Mouse (Mus musculus): ENCODE measurements around the gene Trim38.
"Not testable (repeated sequence)": the region's sequence is repeated elsewhere in the genome, so short reads cannot be mapped to it uniquely, and the experiment has no call there.

Trim38 gene

DNA sequence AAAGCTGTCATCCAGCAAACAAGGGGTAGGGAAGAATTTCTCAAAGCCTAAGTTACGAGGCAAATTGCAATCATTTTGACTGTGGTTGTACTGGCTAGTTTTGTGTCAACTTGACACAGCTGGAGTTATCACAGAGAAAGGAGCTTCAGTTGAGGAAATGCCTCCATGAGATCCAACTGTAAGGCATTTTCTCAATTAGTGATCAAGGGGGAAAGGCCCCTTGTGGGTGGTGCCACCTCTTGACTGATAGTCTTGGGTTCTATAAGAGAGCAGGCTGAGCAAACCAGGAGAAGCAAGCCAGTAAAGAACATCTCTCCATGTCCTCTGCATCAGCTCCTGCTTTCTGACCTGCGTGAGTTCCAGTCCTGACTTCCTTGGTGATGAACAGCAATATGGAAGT lies at the start of gene Trim38:
Gene Trim38 (plus strand): TSS at position 301 of the 400 bp plus-strand sequence.
- DNase-seq (ENCODE audit: low read depth) = not testable (repeated sequence)

DNA sequence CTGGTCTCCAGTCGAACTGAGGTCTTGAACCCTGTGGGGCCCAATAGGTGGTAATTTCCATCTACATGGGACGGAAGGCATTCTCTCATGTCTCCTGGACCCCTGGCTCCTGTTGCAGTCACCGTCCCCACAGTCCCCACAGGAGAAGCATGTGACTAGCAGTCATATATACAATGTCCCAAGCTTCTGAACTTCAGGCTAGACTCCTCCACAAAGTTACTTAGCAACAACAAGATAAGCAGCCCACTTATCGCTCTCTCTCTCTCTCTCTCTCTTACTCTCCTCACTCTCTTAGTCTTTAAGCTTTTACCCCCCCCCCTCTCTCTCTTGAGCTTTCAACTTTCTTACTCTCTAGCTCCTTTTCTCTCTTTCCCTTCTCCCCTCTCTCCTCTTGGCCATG lies 45.5 kb upstream of the Trim38 start:
- DNase-seq (ENCODE audit: low read depth) = no peak

DNA sequence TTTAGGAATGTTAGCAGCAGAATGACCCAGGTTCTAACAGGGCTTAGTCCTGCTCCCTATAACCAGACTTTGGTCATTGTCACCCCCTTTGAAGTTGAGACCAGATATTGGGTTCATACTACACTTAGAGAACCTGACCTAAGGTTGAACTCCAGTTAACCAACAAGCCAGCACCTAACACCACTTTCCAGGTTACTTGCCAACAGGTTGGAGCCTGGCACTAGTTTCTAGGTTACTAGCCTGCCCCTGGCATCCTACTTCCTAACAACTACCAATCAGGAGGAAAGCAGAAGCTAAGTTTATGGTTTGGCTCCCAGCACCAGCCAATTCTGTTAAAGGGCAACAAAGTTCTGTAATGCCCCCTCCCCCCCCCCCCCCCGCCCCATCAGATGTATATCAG lies 44.5 kb upstream of the Trim38 start:
- no peak for DNase-seq (ENCODE audit: low read depth)

DNA sequence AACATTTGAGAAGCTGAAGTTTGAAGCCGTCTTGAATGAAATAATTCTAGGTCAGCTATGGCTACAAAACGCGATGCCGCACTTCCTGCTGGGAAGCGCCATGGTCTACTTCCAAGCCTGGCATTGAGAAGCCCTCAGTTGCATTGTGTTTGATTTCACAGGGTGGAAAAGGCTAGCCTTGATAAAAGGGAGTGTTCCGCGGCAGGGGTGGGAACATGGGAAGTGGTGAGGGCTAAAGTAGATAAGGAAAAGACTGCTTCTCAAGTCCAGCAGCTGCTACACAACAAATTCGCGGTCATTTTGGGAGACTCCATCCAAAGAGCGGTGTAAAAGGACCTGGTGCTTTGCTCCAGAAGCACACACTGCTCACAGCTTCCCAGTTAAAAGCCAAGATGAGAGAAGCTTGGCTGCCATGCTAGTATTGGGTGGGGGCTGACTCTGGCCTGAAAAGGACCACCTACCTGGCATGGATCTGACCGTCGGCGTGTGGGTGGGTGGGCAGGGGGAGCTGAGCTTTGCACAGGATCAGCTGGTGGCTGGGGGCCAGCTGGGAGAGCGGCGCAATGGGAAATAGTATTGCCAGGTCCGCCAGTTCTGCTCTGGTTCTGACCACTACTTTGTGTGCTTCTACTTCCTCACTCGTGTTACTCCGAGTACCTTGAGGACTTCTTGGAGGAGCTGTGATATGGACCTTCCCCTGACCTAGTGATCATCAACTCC lies 41.1 kb upstream of the Trim38 start:
- no peak for DNase-seq (ENCODE audit: low read depth)

DNA sequence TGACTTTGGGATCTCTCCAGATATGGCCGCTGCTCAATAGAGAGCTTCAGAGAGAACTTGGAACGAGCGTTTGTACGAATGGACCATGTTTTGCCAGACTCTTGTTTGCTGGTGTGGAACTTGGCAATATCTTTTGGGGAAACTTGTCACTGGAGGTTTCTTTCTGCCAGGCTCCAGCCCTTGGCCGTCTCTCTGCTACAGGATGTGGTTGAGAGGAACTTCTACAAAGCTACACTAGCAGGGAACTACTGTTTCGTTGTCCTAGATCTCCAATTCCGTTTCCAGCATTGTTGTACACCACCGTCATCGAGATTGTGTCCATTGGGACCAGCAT lies 40.6 kb upstream of the Trim38 start:
- DNase-seq (ENCODE audit: low read depth) = no peak

DNA sequence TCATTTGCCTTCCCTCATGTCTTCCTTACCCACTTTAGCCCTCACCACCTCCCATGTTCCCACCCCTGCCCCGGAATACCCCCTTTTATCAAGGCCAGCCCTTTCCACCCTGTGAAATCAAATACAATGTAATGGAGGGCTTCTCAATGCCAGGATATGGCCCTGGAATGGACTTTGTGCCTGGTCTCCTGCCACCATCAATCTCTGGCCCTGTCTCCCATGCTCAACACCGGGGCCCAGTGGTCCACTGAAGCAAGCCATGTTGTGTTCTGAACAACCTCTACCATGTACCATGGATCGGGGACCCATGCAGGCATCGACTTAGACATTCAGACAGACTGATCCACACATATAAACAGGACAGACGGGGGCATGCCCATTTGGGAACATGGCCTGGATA lies 40.0 kb upstream of the Trim38 start:
- no peak for DNase-seq (ENCODE audit: low read depth)

DNA sequence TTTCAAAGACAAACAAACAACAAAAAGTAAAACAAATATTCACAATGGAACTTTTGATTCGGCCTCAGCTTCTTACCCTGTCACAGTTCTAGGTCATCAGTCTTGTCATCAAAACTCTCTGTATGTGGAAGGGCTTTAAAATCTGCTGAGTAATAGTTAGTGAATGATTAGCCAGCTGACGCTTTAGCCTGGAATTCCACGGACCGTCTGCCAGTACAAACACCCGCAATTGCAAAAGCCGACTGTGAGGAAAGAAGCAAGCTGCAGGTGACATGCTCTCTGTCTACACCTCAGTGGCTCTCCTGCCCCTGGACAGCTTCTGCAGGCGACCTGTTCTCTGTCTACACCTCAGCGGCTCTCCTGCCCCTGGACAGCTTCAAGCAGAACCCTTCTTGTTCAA lies 39.2 kb upstream of the Trim38 start:
- DNase-seq (ENCODE audit: low read depth) = no peak

DNA sequence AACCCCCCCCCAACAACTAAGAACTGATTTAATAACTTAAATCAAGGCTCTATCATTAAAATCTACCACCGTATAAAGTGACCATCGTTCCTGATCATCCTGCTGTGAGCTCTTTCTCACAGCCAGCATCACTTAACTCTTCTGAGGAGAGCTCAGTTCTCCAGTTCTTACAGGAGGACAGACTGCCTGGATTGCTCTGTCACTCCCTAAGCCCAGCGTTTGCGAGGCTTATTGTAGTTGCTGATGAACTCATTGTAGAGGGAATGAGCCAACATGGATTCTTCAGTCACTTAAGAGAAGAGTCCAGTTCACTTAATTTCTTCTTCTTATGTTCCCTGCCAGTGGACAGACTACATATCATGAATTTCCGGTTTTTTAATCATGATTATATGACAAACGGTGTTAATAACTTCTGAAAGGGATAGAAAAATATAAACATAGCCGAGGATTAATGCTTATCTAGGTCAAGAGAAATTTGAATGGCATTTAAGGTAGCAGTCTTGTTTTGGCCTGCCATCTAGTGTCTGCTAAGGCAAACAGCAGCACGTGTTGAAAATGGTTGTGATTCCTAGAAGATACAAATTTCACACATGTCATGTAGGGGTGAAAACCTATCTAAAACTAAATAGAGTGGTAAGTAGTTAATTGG lies 37.4 kb upstream of the Trim38 start:
- no peak for DNase-seq (ENCODE audit: low read depth)

DNA sequence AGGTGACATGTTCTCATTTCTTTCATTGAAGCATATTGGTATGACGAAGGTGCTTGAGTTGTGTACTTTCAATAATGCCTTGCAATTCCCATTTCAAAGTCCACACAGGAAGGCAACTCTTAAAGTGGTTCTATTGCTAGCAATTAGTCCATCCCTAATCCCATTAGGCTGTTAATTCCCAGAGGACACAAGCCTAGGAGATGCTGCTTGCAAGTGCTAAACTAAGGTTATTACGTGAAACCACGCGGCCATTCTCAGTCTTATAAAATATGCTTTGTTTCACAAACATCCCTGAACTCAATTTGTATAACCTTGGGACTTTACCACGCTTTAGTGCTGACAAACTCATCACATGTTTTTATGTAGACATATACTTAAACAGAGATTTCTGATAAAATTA lies 32.6 kb upstream of the Trim38 start:
- no peak for DNase-seq (ENCODE audit: low read depth)

DNA sequence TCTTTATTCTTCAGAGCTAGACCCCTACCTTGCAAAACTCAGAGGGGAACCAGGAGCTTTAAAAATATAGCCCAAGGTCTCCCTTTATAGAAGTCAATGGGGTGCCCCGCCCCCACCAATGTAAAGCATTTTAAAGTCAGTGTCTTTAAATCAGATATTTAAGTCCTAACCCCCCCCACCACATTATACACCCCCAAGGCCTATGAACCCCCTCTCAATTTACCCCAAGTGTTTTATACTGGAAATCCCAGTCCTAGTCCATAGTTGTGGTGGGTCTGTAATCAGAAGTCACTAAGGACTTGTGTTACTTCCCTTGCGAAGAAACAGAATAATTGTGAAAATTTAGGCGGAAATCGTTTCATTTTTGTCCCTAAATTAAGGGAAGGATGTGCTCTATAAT lies 31.7 kb upstream of the Trim38 start:
- no peak for DNase-seq (ENCODE audit: low read depth)

DNA sequence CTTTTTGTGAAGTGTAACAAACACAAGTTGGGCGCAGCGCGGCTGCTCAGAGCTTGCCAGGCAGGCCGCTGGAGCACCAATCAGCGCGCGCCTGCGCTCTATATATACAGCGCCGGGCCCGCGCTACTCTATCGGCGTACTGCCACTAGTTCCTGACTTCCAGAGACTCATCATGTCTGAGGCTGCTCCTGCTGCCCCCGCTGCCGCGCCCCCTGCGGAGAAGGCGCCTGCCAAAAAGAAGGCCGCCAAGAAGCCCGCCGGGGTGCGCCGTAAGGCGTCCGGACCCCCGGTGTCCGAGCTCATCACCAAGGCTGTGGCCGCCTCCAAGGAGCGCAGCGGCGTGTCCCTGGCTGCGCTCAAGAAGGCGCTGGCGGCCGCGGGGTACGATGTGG lies 31.0 kb upstream of the Trim38 start, which contains the start of gene Hist1h1c:
Gene Hist1h1c (plus strand): TSS at position 132 of the 392 bp plus-strand sequence.
- peak; percentile 88 for DNase-seq (ENCODE audit: low read depth)

DNA sequence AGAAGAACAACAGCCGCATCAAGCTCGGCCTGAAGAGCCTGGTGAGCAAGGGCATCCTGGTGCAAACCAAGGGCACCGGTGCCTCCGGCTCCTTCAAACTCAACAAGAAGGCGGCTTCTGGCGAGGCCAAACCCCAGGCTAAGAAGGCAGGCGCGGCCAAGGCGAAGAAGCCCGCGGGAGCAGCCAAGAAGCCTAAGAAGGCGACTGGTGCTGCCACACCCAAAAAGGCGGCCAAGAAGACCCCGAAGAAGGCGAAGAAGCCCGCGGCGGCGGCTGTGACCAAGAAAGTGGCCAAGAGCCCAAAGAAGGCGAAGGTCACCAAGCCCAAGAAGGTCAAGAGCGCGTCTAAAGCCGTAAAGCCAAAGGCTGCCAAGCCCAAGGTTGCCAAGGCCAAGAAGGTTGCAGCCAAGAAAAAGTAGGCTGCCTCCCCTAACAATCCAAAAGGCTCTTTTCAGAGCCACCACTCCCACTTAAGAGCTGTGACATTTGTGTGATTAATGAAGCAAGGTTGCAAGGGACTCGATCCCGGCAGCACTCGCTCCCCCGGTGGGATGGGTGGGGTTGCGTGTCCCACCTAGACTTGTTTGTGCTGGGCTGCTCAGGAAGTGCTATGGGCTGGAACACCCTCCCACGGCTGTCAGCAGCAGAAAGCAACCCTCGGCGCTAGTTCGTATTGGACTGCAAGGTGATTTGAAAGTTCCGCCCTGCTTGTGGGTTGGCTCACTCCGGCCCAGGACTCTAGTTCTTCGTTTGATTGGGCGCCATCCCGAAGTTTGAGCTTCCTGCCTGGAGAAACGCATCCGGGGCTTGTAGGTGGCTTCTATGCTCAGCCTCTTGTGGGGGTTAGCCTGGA lies 30.4 kb upstream of the Trim38 start:
- no peak for DNase-seq (ENCODE audit: low read depth)

DNA sequence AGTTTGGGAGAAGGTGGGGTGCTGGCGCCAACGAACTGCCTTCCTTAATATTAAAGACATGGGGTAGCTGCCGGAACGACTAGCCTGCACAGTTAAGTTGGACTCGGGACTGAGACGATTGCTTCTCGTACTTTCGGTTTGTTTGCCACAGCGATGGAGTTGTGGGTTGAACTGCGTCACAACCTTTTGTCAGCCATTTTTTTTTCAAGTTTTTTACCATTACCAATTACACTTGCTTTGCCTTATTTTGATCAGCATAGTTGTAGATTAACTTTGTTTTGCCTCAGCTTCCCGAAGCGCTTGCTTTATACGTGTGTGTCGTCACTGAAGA lies 29.8 kb upstream of the Trim38 start:
- no peak for DNase-seq (ENCODE audit: low read depth)

DNA sequence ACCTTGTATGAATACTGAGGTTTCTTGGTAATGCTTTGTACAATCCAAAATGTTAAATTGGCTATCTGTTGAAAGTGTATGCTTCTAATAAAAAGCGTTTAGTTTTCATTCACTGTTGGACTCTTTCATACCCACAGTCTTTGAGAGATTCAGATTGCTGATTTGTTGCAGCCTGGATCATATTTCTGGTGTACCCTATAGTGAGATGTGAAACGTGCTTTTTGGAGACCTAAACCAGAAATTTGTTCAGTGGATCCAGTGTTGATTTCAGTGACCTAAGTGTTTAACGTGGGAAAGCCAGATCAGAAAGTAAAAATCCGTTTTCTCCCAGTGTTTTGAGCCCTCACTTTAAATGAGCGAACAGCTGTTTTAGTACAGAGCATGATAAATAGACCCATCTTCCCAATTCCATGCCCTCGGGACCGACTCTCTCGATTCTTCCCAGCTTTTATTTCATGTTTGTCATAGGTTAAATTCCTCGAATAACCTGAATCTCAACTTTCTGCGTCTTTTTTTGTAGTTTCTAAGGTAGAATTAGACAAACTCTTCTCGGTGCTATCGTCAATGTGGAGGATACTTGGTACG lies 29.4 kb upstream of the Trim38 start:
- no peak for DNase-seq (ENCODE audit: low read depth)

DNA sequence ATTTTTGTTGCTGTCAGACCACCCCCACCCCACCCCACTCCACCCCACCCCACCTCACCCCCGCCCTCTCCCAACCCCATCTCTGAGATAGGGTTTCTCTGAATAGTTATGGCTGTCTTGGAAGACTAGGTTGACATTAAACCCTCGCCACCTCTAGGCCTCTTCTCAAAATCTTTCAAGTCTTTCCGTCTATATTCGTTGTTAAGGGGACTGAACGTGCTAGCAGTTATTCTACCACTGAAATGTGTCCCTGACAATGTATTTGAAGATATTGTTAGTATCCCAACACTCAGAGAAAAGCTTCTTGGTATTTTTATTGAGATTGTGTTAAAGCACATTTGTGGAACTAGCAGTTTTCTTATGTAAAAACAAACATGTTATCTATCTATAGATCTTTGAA lies 28.8 kb upstream of the Trim38 start:
- no peak for DNase-seq (ENCODE audit: low read depth)

DNA sequence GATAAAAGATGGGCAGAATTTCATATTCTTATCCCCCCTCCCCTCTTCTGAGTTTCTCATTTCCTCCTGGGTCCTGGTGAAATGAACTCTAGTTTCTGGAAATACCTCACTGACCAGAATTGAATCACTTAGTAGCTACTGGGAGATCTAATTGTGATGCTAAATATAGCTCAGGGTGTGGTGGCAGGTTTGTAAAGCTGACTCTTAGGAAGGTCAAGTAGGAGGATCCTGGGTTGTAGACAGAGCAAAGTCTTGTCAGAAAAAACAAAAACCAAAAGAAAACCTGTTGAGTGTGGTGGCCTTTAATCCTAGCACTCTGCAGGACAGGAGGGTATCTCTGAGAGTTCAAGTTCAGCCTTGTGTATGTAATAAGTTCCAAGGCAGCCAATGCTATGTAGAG lies 27.7 kb upstream of the Trim38 start:
- DNase-seq (ENCODE audit: low read depth) = no peak

DNA sequence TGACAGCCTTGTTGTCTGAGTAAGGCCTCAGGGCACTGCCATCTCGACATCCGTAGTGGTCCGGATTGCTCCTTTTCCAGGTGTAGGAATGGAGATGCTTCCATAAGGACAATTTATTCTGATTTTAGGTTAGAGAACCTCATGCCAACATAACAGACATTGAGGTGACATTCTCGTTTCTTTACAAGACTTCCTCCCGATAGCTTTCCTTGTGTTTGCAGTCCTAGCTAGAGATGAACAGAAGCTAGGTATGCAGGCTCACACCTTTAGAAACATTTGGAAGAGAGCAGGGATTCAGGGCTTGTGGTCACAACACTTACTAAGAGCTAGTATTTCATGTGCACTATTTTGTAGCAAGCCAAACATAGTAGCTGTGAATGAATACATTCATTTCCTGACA lies 26.5 kb upstream of the Trim38 start:
- DNase-seq (ENCODE audit: low read depth) = no peak

DNA sequence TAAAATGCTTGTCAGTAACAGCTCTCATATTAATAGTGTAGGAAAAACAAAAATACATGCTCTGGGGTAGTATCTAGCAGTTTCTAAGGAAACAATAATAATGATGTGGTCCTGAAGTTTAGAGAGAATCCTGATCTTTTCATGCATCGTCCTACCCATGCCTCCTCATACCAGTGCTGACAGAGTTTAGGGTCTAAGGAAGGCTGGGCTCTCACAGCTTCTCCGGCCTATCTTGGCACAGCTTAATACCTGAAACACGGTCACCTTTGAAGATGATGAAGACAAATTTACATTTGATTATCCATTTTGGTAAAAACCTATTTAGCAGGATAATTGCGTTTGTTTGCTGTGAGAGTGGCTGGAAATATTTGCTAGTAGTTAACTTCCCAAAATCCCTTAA lies 25.8 kb upstream of the Trim38 start:
- DNase-seq (ENCODE audit: low read depth) = no peak

DNA sequence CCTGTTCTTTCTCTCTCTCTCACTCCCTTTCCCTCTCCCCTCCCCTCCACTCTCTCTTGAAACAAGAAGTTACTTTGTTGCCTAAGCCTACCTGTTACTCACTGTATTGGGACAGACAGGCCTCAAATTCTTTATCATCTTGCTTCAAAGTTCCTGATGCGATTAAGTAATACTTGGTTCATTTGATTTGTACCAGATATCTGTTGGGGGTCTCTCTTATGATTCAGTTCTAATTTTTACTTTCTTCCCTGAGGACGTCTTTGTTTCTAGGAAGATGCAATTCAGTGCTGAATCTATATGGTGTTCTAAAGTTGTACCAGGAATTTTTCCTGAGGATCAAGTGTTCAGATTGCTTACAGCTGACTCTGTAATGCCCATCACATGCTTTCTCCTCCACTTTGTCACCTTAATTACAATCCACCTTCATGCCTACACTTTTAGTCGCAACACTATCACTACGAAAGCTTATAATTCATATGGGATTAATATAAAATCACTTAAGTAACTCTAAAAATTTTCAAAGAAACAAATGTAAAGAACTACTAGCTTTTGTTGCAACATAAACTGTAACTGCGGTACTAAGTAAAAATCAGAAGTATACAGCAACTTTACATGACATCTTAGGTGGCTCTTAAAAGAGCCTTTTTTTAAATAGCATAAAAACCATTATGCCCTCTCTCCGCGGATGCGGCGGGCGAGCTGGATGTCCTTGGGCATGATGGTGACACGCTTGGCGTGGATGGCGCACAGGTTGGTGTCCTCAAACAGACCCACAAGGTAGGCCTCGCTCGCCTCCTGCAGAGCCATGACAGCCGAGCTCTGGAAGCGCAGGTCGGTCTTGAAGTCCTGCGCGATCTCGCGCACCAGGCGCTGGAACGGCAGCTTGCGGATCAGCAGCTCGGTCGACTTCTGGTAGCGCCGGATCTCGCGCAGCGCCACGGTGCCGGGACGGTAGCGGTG lies 25.0 kb upstream of the Trim38 start:
- no peak for DNase-seq (ENCODE audit: low read depth)

DNA sequence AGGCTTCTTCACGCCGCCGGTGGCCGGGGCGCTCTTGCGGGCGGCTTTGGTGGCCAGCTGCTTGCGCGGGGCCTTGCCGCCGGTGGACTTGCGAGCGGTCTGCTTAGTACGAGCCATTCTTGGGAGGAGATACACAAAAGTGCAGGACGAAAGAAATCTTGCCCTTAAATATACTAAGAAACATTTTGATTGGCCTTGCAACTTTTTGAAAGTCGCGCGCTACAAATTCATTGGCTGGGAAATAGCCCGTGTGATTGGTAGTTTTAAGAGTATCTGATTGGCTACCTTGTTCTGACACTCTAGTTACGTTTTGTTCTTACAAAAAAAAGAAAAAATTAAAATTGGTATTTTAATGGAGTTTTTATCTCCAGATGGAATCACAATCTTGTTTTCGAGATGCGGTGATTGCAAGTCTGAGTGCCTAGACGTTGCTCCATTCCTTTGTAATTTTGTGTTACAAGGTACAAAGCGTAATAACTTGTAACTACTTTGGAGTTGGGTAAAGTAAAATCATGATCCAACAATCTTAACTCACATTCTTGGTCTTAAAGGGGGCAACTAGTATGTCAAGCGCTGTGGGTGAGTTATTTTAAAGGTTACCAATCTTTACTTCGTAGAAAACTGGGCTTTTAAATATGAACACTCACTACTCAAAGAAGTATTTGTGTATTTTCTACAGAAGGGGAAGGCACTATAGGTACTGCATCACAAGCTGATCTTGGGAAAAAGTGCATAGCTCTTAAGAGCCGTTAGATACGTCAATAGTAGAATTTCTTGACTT lies 24.1 kb upstream of the Trim38 start, which contains the start of gene Hist1h3c:
Gene Hist1h3c (minus strand): TSS at position 222 of the 781 bp plus-strand sequence.
- peak; percentile 89 for DNase-seq (ENCODE audit: low read depth)

Data from c-Kit-positive CD71-negative TER-119-negative erythroid progenitor cells, embryonic 14.5 days (primary cell).